Mouse (Mus musculus) layer of hippocampus, postnatal 14 days (tissue): ENCODE data around the gene Hlf. TPM values are rescaled to one million over a fixed set of nuclear protein-coding genes. Genes with fewer than 3 reads are reported as not detected.
A peak's percentile ranks its signal among the peaks of the same experiment; 100 is the strongest.

ENCODE experiments used
- DNase-seq, 2 experiments: peaks; one replicate each; pipeline ENCODE4 v3.0.0; 2021 to 2022; ENCODE audit warnings: low spot score in 2 of 2, mixed read lengths in 1 of 2
- long read RNA-seq, 2 experiments: library from polyadenylated mRNA; stranded (forward); transcript quantifications; one replicate each; pipeline ENCODE4 v2.0.0; 2021
- total RNA-seq, 2 experiments: library from RNA; stranded (reverse); gene quantifications; 2 replicates each; pipeline ENCODE4 v1.2.3; 2021

Hlf gene
- total RNA-seq, result 10 to 100 TPM; 31.8 to 40.4 TPM
- long read RNA-seq, experiment 1, full-length matches to known transcripts, result 6 of 13 reads
- long read RNA-seq, experiment 1, partial matches to known transcripts, result 0 of 13 reads
- long read RNA-seq, experiment 1, other reads (novel, unspliced or antisense), result 7 of 13 reads
- long read RNA-seq, experiment 2, full-length matches to known transcripts, result 2 of 9 reads
- long read RNA-seq, experiment 2, partial matches to known transcripts, result 1 of 9 reads
- long read RNA-seq, experiment 2, other reads (novel, unspliced or antisense), result 6 of 9 reads

DNA sequence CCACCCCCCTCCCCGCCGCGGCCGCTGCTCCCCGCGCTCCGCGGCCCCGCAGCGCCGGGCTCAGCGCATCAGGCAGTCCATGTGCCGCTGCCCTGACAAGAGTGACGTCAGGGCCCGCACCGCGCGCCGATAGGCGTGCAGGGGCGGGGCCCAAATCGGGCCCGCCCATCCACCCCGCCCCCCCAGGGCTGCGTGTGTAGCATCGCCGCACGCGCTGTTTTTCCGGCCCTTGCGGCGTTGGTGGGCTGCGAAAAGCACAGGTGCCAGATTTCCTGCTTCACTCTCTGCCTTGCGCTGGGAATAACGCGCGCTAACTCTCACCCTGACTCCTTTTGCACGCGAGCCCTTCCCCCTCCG is at the start of gene Hlf:
Gene Hlf (minus strand): TSS at position 79 of the 357 bp plus-strand sequence.
- peak; percentile 89 to 95 for DNase-seq

DNA sequence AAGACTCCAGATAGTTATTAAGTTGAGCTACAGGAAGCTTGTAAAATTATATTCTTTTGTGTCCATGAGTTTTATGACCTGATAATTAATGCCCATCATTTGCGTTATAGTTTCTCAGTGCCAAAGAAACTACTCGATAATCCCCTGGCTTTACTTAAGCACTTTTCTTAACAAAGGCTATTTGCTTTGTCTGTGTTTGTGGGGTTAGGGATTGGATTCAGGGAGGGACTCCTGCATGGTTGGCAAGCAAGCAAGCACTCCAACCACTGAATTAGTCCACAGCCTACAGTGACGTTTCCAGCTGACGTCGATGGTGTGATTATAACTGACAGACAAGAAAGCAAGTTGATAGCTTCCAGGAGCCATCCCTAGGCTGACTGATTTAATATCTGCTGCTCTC is 48.1 kb upstream of the Hlf start:
- no peak for DNase-seq

DNA sequence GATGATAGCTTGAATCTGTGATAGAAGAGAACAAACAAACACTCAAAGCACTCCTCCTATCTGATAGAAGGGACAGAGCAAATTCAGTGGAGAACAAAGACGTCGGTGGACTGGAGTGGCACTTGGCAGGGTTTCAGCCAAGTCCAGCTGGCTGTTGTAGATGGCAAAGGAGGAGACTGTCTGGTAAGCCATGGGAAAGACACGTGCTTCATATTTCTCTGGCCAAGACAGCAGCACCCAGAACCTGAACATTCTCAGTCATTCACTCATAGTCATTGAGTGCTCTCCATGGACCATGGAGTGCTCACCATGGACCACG is 34.5 kb upstream of the Hlf start:
- no peak for DNase-seq

DNA sequence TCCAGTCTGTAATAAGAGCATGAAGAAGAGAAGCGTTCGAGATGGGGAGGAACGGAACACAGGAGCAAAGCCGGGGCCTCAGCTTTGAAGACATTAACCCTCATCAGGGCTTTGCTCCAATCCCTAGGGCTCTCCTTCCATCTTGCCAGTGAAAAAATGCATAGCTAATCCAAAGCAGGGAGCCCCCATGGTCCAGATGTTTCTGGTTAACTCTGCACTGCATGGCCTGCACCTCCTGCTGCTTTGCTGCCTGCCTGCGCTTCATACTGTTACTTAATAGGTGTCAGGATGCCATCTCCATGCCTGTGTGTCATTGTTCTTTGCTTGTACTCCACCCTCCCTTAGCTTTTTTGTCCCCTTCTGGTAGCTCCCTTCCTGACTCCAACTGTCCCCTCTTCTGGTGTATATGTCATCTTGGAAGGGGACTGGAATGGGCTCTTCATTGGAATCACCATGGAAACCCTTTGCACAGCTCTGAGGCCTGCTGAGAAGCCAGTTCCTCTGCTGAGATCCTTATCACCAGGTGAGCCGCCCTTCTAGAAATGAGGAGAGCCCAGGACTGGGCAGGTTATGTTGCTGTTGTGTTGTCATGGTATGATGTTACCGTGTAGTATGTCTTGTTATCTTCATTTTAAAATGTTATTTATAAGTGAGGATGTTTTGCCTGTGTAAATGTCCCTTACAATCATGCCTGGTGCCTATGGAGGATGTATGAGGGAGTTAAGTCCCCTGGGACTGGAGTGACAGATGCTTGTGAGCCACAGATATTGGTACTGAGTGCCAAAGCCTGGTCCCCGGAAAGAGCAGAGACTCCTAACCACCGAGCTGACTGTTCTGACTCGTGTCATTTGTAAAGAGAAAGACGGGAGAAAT is 33.9 kb upstream of the Hlf start:
- no peak for DNase-seq

DNA sequence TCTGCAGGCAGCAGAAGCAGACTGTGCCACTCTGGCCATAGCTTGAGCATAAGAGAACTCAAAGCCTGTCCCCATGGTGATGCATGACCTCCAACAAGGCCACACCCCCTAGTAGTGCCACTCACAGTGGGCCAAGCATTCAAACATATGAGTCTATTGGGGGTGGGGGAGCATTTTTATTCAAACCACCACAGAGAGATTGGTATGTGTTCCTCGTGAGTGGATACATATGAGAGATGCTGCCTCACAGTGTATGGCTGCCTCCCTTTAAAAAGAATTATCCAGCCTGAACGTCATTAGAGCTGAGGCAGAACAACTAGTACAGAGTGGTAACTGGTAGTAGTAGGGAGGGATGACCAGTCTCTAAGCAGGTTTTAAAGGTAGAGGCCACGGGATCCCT is 33.2 kb upstream of the Hlf start:
- no peak for DNase-seq

DNA sequence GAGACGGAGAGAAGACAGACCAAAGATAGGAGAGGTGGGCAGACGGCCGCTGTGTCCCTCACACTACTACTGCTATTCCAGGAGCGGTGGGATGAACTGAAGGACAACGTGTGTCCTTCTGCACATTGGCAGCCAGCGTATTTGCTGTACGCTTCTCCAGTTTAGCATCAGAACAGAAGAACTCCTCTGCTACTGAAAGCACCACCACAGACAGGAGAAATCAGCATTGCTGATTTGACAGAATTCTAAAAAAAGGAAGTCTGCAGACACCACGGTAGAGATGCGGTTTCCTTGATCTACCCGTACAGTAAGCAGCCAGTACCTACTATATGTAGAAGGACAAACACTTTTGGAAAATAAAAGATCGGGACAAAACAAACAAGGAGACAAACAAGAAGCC is 29.0 kb upstream of the Hlf start:
- DNase-seq, result peak in 1 of 2 experiments; percentile 6

DNA sequence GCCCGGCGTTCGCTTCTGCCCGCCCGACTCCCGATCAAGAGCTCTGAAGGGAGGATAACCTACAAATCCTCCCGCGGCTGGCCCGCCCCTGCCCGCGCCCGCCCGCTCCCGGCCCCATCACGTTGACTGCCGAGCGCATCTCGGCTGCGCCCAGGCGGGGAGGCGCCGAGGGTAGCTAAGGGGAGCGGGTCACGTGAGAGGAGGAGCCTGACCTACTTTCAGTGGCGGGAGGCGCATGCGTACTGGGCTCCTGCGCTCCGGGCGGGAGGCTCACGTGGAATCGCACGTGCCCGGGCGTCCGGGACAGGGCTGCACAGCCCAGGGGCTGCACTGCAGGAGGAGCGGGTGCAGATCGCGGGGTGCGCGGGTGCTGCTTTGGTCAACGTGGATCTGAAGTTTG is 27.2 kb upstream of the Hlf start:
- peak; percentile 98 to 99 for DNase-seq

DNA sequence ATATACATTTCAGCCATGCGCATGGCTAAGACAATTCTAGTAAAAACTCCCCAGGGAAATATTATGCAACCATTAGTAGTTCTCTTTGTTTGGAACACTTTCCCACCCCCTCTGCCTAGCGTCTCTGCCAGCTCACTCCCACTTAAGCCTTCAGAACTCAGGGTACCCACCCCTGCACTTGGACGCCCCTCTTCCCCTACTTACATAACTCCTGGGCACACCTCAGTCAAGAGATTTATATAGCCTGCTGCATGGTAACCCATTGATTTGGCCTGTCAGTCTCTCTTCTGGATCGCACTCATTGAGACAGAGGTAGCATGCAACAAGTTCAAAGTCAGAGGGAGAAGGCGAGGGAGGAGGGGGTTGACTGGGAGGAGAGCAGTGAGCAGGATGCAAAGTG is 26.3 kb upstream of the Hlf start:
- DNase-seq, result peak in 1 of 2 experiments; percentile 30

DNA sequence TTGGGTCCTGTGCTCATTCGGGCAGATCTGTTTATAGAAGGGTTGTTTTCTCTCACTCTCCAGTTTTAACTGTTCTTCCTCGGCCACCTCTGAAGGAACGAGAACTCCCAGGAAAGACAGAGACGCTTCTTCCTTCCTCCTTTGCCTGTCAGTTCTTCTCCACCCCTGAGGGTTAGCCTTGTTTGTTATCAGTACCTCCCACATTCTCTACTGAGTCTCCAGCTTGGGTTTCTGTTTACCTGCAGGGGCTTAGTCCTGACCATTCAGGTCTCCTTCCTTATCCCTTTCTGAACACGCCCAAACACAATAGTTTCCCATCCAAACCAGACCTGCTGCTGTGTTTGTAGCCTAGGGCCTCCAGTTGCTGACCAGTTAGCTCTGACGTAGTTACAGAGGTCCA is 8.2 kb upstream of the Hlf start:
- no peak for DNase-seq

- DNase-seq, result no peak
These were observed 833 bp upstream of the Hlf start for GRCm38 (mm10) chr11:90391271-90392185.

DNA sequence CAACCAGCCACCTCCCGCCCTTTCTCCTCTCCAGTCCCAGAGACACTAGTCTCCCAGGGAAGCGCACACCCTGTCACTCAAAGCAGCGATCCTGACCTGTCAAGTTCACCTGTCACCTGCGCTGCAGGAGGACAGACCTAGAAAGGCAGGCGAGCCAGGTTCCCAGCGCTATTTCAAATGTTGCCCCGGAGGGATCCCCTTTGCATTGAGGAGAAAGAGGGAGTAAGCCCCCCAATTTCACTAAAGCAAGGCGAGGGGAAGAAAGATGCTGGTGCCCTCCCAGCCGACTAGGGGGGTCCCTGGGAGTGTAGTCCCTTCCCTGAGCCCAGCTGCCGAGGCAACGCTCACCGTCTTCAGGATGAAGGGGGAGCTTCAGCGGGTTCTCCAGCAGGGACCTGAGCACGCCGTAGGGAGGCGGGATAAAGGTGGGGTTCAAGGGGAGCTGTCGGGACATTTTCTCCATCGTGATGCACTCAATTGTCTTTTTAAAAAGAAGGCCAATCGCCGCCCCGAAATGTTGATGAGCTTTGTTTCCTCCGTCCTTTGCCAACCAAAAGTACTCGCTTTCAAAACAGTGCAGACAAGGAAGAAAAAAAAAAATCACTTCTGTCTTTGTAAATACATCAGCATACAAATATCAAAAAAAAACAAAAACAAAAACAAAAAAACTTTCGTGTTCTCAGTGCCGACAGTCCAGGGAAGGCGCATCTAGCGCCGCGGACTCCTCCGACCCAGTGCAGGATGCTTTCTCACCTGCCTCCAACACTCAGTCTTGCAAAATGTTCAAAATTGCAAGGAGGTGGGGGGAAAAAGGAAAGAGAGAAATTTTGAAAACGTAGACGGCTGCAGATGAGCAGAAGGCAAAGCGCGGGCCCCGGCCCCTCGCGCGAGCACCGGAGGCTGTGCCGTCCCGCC is 536 bp downstream of the Hlf start:
- DNase-seq, result no peak

DNA sequence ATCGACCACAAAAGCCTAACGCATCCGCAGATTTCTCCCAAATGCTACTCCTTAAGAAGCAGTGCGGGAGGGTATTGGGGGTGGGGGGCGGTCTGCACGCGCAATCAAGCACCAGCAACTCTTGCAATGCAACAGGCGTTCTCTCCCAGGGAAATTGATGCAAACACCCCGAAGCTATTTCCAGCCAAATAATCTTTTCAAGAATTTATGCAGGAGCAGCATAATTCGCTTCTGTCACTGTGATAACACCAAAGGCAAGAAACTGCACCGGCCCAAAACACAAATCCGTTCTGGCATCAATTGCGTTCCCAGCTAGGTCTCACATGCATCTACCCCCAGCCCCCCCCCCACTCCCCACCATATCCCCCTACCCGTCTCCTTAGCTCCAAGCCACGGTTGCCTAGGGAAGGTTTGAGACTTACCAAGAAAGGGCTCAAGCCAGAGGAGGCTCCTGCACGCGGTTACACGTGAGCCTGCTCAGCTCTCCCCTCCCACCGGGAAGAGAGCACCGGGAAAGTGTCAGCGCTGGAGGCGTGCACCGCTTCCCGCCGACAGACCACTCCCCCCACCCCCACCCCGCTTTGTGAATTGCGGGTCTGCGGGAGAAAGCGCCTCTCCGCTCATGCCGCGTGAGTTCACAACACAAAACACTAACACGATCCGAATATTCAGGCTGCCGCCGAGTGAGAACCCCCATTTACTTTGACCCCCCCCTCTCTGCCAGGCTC is 1.4 kb downstream of the Hlf start:
- DNase-seq, result no peak

GRCm38 (mm10) chr11:90387501-90388440 is 2.9 kb downstream of the Hlf start:
- no peak for DNase-seq

GRCm38 (mm10) chr11:90382005-90382611 is 8.6 kb downstream of the Hlf start:
- DNase-seq, result peak; percentile 68 to 86

DNA sequence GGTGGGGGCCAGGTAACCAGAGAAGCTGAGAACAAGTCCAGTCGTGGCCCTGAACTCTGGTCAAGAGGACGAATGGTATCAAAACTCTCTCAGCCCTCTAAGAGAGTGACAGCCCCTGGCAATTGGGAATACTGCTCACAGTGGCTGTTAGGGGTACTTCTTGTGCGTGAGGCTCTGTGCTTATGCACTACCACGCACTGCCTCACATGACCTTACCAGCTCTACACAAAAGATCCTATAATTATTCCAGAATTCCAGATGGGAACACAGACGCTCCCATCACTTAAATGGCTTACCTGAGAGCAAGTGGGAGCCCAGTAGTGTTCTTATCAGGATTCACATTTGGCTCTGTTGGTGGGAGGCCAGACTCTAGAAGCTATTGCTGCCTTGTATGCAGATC is 9.6 kb downstream of the Hlf start:
- no peak for DNase-seq

GRCm38 (mm10) chr11:90380131-90380685 is 10.5 kb downstream of the Hlf start:
- DNase-seq, result no peak

DNA sequence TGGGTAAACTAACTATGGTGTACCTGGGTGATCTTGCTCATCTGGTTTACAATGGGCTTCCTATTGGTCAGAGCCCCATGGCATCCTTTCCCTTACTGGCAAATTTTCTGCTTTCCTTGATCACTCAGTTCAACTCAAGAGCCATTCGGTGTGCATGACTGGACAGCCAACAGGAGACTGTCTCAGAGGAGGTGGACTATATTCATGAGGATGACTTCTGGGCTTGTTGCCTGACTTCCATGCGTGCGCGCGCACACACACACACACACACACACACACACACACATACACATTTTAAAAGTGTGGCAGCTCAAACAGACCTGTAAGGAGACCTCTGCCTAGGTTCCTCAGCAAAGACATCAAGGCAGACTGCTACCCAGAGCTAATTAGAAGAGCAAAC is 12.7 kb downstream of the Hlf start:
- no peak for DNase-seq

DNA sequence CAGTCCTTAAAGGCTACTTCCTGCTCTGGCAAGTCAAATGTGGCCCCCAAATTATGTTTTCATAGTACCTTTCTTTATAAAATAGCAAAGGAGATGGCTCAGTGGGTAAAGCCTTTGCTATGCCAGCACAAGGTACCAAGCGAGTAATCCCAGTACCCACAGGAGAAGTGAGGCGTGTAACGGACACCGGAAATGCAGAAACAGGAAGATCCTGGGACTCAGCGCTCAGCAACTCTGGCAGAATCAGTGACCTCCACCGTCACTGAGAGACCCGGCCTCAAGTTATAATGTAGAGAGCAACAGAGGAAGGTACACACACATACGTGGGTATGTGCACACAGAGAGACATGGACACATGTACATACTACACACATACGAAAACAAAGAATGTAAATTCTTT is 14.3 kb downstream of the Hlf start:
- no peak for DNase-seq
